Mouse (Mus musculus) cortical plate, adult 2 months (tissue): ENCODE results near the gene Akap7.

Experiments used
- CTCF ChIP-seq: fragments of 200-500 bp; IDR thresholded peaks from 2 replicates; pipeline ENCODE4 v1.5.1; 2011; ENCODE audit warnings: mild to moderate bottlenecking, control low read depth, low read length; ENCODE audit not compliant: insufficient read depth; ENCODE audit errors: extremely low read depth
- POLR2A ChIP-seq: fragments of 200-500 bp; IDR thresholded peaks from 2 replicates; pipeline ENCODE4 v1.6.1; 2011; ENCODE audit warnings: mild to moderate bottlenecking, low read length, control low read depth; ENCODE audit not compliant: insufficient read depth; ENCODE audit errors: extremely low read depth

- no peak for TF ChIP-seq POLR2A
- no peak for TF ChIP-seq CTCF
These were observed 33.9 kb downstream of the Akap7 start for GRCm38 (mm10) chr10:25273731-25274130.
